Mouse (Mus musculus) hindbrain, embryonic 16.5 days (tissue): ENCODE measurements at regions not wholly inside any gene's neighbourhood (a gene's known extent, or its start where the extent isn't known, plus 50 kb on each side); places are given as distances from the start of the nearest gene placed in this dataset.

Source experiments
- ATAC-seq: fragments of 200-750 bp; cut with Nextera tagmentation; 2 replicates; pipeline ENCODE4 v1.8.0; 2017; ENCODE audit warnings: moderate TSS enrichment, moderate library complexity
- H3K27ac ChIP-seq: fragments of 300-500 bp; sonication (generic); 2 replicates; pipeline ENCODE4 v1.5.1; 2014; ENCODE audit warnings: low read depth, mild to moderate bottlenecking, control low read depth, low read length, moderate library complexity
- H3K27me3 ChIP-seq: fragments of 300-500 bp; sonication (generic); replicated peaks from 2 replicates; pipeline ENCODE4 v1.6.1; 2014; ENCODE audit warnings: low read length; ENCODE audit not compliant: control insufficient read depth, insufficient read depth
- H3K36me3 ChIP-seq: fragments of 300-500 bp; sonication (generic); 2 replicates; pipeline ENCODE4 v1.6.1; 2014; ENCODE audit warnings: mild to moderate bottlenecking, low read length, moderate library complexity, mixed read lengths; ENCODE audit not compliant: control insufficient read depth, insufficient read depth
- H3K4me1 ChIP-seq: fragments of 300-500 bp; sonication (generic); 2 replicates; pipeline ENCODE4 v1.6.1; 2014; ENCODE audit warnings: low read depth, low read length; ENCODE audit not compliant: control insufficient read depth, insufficient read depth
- H3K4me2 ChIP-seq: fragments of 300-500 bp; sonication (generic); 2 replicates; pipeline ENCODE4 v1.6.1; 2014; ENCODE audit warnings: mild to moderate bottlenecking, low read length, control low read depth, moderate library complexity
- H3K4me3 ChIP-seq: fragments of 300-500 bp; sonication (generic); 2 replicates; pipeline ENCODE4 v1.5.1; 2014; ENCODE audit warnings: mild to moderate bottlenecking, low read length, control low read depth, moderate library complexity
- H3K9ac ChIP-seq: fragments of 300-500 bp; sonication (generic); 2 replicates; pipeline ENCODE4 v1.6.1; 2014; ENCODE audit warnings: low read depth, mild to moderate bottlenecking, control low read depth, low read length, moderate library complexity
- H3K9me3 ChIP-seq: fragments of 300-500 bp; sonication (generic); 2 replicates; pipeline ENCODE4 v1.6.1; 2014; ENCODE audit warnings: mild to moderate bottlenecking, low read length, moderate library complexity; ENCODE audit not compliant: control insufficient read depth
- WGBS: fragments of 180-500 bp; shearing (Covaris S2); extraction: QIAGEN DNeasy Blood & Tissue Kit; methylation state at CpG from one replicate; pipeline ENCODE4 v1.1.7; 2014; 5-methylcytosine and 5-hydroxymethylcytosine counted together

DNA sequence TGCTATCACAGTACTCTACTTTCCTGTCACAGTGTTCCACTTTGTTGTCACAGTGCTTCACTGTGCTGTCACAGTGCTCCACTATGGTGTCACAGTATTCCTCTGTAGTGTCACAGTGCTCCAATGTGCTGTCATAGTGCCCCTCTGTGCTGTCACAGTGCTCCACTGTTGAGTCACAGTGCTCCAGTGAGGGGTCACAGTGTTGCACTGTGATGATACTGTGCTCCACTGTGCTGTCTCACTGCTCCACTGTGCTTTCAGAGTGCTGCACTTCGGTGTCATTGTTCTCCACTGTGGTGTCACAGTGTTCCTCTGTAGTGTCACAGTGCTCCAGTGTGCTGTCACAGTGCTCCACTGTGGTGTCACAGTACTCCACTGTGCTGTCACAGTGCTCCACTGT, 75.0 kb upstream of the Trpm1 start:
- Histone ChIP-seq H3K9me3 (no peaks in the 10 kb centered on the region), H3K4me2 (no peak overlapping the region)
- 70% methylated on average over 1 of the region's 1 CpGs for WGBS

DNA sequence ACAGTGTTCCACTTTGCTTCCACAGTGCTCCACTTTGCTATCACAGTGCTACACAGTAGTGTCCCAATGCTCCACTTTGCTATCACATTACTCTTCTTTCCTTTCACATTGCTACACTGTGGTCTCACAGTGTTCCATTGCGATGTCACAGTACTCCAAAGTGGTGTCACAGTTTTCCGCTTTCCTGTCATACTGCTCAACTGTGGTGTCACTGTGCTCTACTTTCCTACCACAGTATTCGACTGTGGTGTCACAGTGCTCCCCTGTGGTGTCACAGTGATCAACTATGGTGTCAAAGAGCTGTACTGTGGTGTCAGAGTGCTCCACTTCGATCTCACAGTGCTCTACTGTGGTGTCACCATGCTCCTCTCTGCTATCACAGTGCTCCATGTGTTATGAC, 76.1 kb upstream of the Trpm1 start:
- no peak overlapping the region for H3K4me3 ChIP-seq
- ATAC-seq: no peak
- no peaks in the 10 kb centered on the region for H3K9me3 ChIP-seq
- no peaks in the 10 kb centered on the region for H3K4me1 ChIP-seq
- H3K36me3 ChIP-seq: no peaks in the 10 kb centered on the region
- H3K27ac ChIP-seq: no peak overlapping the region
- no peak overlapping the region for H3K9ac ChIP-seq
- no peak overlapping the region for H3K4me2 ChIP-seq
- 83% methylated on average over 4 of the region's 4 CpGs for WGBS
- no peaks in the 10 kb centered on the region for H3K27me3 ChIP-seq

More for the DNA sequence above, 75.0 kb upstream of the Trpm1 start:
- no peak overlapping the region for H3K27ac ChIP-seq
- no peak overlapping the region for H3K9ac ChIP-seq
- H3K27me3 ChIP-seq: no peaks in the 10 kb centered on the region
- H3K4me1 ChIP-seq: no peaks in the 10 kb centered on the region
- no peak for ATAC-seq
- no peaks in the 10 kb centered on the region for H3K36me3 ChIP-seq
- H3K4me3 ChIP-seq: no peak overlapping the region

DNA sequence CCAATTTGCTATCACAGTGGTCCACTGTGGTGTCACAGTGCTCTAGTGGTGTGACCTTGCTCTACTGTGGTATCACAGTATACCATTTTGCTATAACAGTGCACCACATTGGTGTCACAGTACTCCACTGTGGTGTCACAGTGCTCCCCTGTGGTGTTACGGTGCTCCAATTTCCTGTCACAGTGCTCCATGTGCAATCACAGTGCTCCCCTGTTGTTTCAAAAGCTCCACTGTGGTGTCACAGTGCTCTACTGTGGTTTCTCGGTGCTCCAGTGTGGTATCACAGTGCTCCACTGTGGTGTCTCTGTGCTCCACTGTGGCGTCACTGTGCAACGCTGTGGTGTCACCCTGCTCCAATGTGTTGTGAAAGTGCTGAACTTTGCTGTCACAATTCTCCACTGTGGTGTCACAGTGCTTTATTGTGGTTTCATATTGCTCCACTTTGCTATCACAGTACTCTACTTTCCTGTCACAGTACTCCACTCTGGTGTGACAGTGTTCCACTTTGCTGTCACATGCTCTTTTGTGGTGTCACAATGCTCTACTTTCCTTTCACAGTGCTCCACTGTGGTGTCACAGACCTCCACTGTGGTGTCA, 76.8 kb upstream of the Trpm1 start:
- H3K4me3 ChIP-seq: no peak overlapping the region
- H3K9ac ChIP-seq: no peak overlapping the region
- H3K27me3 ChIP-seq: no peaks in the 10 kb centered on the region
- H3K4me1 ChIP-seq: no peaks in the 10 kb centered on the region
- 95% methylated on average over 4 of the region's 4 CpGs for WGBS
- no peak overlapping the region for H3K4me2 ChIP-seq
- no peak for ATAC-seq
- H3K36me3 ChIP-seq: no peaks in the 10 kb centered on the region
- H3K9me3 ChIP-seq: no peaks in the 10 kb centered on the region
- H3K27ac ChIP-seq: no peak overlapping the region

DNA sequence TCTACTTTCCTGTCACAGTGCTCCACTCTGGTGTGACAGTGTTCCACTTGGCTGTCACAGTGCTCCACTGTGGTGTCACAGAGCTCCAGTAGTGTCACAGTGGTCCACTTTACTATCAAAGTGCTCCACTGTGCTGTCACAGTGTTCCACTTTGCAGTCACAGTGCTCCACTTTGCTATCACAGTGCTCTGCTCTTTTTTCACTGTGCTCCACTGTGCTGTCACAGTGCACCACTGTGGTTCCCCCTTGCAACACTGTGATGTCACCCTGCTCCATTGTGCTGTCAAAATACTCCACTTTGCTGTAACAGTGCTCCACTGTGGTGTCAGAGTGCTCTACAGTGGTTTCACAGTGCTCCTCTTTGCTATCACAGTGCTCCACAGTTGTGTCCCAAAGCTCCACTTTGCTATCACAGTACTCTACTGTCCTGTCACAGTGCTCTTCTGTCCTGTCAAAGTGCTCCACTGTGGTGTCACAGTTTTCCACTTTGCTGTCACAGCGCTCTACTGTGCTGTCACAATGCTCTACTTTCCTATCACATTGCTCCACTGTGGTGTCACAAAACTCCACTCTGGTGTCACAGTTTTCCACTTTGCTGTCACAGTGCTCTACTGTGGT, 77.8 kb upstream of the Trpm1 start:
- H3K36me3 ChIP-seq: no peaks in the 10 kb centered on the region
- H3K4me1 ChIP-seq: no peaks in the 10 kb centered on the region
- H3K27me3 ChIP-seq: no peaks in the 10 kb centered on the region
- no peak overlapping the region for H3K9ac ChIP-seq
- ATAC-seq: no peak
- 89% methylated on average over 1 of the region's 1 CpGs for WGBS
- H3K27ac ChIP-seq: no peak overlapping the region
- no peaks in the 10 kb centered on the region for H3K9me3 ChIP-seq
- no peak overlapping the region for H3K4me3 ChIP-seq
- H3K4me2 ChIP-seq: no peak overlapping the region

DNA sequence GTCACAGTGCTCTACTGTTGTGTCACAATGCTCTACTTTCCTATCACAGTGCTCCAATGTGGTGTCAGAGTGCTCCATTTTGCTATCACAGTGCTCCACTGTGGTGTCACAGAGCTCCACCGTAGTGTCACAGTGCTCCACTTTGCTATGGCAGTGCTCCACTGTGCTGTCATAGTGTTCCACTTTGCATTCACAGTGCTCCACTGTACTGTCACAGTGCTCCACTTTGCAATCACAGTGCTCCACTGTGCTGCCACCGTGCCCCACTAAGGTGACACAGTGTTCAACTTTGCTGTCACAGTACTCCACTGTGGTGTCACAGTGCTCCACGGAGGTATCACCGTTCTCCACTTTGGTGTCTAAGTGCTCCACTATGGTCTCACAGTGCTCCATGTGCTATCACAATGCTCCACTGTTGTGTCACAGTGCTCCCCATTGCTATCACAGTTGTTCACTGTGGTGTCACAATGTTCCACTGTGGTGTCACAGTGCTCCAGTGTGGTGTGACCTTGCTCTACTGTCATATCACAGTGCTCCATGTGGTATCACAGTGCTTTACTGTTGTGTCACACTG, 78.9 kb upstream of the Trpm1 start:
- H3K4me2 ChIP-seq: no peak overlapping the region
- no peaks in the 10 kb centered on the region for H3K27me3 ChIP-seq
- H3K9ac ChIP-seq: no peak overlapping the region
- H3K27ac ChIP-seq: no peak overlapping the region
- no peak overlapping the region for H3K4me3 ChIP-seq
- no peaks in the 10 kb centered on the region for H3K4me1 ChIP-seq
- no peaks in the 10 kb centered on the region for H3K36me3 ChIP-seq
- WGBS: 95% methylated on average over 4 of the region's 4 CpGs
- ATAC-seq: no peak
- no peaks in the 10 kb centered on the region for H3K9me3 ChIP-seq

DNA sequence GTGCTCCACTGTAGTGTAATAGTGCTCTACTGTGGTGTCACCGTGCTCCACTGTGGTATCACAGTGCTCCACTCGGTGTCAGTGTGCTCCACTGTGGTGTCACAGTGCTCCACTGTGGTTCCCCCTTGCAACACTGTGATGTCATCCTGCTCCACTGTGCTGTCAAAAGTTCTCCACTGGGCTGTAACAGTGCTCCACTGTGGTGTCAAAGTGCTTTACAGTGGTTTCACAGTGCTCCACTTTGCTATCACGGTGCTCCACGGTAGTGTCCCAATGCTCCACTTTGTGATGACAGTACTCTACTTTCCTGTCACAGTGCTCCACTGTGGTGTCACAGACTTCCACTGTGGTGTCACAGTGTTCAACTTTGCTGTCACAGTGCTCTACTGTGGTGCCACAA, 79.4 kb upstream of the Trpm1 start:
- Histone ChIP-seq H3K27me3 (no peaks in the 10 kb centered on the region), H3K4me1 (no peaks in the 10 kb centered on the region), H3K4me3 (no peak overlapping the region), H3K9me3 (no peaks in the 10 kb centered on the region), H3K36me3 (no peaks in the 10 kb centered on the region), H3K9ac (no peak overlapping the region), H3K27ac (no peak overlapping the region), H3K4me2 (no peak overlapping the region)
- 94% methylated on average over 4 of the region's 4 CpGs for WGBS
- ATAC-seq: no peak

DNA sequence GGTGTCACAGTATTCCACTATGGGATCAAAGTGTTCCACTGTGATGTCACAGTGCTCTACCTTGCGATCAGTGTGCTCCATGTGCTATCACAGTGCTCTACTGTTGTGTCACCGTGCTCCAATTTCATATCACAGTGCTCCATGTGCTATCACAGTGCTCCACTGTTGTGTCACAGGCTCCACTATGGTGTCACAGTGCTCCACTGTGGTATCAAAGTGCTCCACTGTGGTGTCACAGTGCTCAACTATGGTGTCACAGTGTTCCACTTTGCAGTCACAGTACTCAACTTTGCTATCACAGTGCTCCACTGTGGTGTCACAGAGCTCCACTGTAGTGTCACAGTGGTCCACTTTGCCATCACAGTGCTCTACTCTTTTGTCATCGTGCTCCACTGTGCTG, 79.9 kb upstream of the Trpm1 start:
- Histone ChIP-seq H3K9me3 (no peaks in the 10 kb centered on the region), H3K4me3 (no peak overlapping the region), H3K4me2 (no peak overlapping the region), H3K36me3 (no peaks in the 10 kb centered on the region), H3K27ac (no peak overlapping the region), H3K27me3 (no peaks in the 10 kb centered on the region), H3K9ac (no peak overlapping the region), H3K4me1 (no peaks in the 10 kb centered on the region)
- no peak for ATAC-seq
- 96% methylated on average over 3 of the region's 3 CpGs for WGBS

DNA sequence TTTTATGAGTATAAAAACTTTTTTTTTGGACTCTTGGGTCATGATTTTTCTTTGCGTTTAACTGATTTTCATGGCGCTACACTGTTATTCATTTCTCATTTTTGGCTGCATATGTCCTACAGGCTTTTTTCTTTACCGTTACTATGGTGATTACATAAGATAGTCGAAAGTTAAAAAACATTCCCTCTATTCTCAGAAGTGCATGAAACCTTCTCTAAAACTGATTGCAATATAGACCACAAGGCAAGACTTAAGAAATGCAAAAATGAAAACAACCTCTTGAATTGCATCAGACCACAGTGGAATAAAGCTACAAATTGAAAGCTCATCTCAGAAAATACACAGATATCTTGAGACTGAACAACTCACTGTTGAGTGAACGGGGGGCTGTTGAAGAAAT, 82.7 kb upstream of the Trpm1 start:
- Histone ChIP-seq H3K27me3 (no peaks in the 10 kb centered on the region), H3K9me3 (no peaks in the 10 kb centered on the region), H3K4me3 (no peak overlapping the region), H3K27ac (no peak overlapping the region), H3K36me3 (no peaks in the 10 kb centered on the region), H3K9ac (no peak overlapping the region), H3K4me1 (no peaks in the 10 kb centered on the region), H3K4me2 (no peak overlapping the region)
- 90% methylated on average over 5 of the region's 5 CpGs for WGBS
- no peak for ATAC-seq

DNA sequence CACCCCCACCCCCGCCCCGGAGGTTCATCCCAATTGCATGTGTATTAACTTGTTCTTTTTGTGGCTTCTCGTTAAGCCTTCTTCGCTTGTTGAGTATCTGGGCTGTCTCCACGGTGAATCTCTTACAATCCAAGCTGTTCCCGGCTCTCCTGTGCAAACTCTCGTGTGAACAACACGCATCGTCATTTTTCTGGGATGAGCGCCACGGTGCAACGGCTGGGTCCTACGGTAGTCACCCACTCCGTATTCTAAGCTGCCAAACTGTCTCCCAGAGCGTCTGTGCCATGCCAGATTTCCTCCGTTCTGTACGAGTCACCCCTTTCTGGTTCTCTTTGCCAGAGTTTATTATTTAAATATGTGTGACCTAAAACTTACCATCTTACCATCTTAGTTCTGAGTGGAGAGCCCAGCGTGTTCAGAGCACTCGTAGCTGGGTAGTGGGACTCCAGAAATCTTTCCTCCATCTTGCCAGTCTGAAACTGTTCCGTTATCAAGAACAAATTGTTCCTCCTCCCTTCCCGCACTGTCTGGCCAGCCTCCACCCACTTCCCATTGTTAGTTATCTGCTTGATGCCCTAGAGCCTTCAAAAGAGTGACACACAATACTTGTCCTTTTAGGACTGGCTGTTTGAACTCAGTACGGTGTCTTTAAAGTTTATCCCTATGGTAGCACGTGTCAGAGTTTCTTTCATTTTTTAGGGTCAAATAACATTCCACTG, 87.9 kb upstream of the Trpm1 start:
- H3K9ac ChIP-seq: no peak overlapping the region
- no peak overlapping the region for H3K4me3 ChIP-seq
- WGBS: 75% methylated on average over 23 of the region's 23 CpGs
- H3K4me2 ChIP-seq: no peak overlapping the region
- no peak overlapping the region for H3K27ac ChIP-seq
- no peaks in the 10 kb centered on the region for H3K36me3 ChIP-seq
- no peak for ATAC-seq
- no peaks in the 10 kb centered on the region for H3K27me3 ChIP-seq
- H3K9me3 ChIP-seq: no peaks in the 10 kb centered on the region
- H3K4me1 ChIP-seq: no peaks in the 10 kb centered on the region
